Mouse (Mus musculus) skeletal muscle tissue, adult 2 months (tissue): Measurements from ENCODE around the gene Syce1l.

Experiments
- DNase-seq: peaks from one replicate; pipeline ENCODE4 v3.0.0-alpha.2; 2012; ENCODE audit warnings: low read depth, low spot score

Gene Syce1l

DNA sequence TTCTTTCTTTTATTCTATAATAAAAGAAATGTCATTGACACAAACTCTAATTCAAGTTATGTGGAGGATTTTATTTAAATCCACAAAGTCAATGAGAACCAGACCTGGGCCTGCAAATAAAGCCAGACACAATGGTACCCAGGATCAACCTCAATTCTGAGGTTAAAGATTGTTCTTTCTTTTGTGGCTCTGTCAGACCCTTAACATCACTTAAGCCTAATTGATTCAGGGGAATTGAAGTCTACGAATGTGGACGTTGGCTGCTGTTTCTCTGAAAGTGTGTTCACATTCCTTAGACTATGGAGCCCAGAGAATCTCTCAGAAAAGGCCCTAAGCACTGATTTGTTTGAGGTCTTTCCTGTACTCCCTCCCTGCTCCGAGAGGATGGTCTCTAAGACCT, 30.3 kb downstream of the Syce1l start:
- no peak for DNase-seq

DNA sequence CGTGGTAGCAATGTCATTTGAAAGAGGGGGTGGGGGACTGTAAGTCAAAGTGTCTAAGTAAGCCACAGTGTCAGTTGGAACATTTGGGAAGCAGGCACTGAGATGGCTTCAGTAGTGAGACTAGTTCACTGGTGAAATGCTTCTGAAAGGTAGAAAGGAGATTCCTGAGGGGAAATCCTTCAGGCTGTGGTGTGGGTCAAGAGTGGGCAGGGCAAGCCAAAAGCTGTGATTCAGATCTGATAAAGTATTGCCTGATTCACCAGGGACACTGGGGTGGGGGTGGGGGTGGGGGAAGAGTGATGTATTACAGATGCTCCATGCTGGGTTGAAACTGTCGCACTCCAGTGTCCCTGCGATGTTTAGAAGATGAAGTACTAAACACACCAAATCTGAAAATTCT, 31.6 kb downstream of the Syce1l start:
- no peak for DNase-seq

DNA sequence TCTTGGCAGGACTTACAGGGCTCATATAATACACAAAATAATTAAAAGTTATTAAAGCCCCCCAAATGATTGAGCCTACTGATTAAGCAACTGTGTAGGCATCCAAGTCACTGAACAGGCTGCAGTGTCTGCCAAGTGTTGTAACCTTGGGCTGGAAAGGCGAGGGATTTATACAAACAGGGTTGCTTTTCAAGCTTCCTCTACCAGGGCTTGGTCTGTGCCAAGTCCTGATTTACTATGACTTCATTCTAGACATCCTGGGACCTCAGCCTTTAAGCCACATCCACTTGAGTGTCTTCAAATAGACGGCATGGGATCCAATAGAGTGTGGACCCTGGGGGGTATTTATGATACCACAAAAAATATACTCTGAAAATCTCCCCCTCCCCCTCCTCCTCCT, 32.3 kb downstream of the Syce1l start:
- no peak for DNase-seq

DNA sequence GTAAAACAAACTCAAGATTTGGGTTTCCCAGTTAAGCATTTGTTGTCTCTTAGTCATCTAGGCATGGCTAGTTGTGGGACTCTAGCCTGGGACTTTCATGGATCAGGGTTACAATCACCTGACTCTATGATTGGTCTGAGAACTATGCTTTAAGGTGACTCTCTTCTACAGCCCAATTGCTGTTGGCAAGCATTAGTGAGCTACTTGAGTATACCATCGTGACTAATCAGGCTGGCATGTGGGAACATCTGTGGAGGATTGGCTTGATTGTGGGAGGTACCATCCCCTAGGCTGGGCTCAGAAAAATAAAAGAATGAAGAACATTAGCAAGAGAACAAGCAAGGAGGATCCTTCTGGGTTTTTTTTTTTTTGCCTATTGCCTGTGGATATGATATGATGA, 33.8 kb downstream of the Syce1l start:
- no peak for DNase-seq

DNA sequence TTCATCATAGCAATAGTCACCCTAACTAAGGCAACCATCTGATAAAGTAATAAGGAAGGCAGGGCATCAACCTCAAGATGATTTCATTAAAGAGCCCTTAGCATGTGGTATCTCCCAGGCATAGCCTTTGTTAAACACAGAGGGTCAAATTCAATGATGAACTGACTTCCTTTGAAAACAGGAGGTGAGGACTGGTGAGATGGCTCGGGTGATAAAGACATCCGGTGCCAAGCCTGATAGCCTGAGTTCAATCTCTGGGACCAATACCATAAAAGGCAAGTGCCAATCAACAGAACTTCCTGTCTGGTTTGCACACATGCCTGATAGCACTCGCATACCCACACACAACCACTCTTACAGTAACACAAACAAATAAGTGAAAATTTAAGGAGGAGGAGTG, 36.3 kb downstream of the Syce1l start:
- DNase-seq: no peak

DNA sequence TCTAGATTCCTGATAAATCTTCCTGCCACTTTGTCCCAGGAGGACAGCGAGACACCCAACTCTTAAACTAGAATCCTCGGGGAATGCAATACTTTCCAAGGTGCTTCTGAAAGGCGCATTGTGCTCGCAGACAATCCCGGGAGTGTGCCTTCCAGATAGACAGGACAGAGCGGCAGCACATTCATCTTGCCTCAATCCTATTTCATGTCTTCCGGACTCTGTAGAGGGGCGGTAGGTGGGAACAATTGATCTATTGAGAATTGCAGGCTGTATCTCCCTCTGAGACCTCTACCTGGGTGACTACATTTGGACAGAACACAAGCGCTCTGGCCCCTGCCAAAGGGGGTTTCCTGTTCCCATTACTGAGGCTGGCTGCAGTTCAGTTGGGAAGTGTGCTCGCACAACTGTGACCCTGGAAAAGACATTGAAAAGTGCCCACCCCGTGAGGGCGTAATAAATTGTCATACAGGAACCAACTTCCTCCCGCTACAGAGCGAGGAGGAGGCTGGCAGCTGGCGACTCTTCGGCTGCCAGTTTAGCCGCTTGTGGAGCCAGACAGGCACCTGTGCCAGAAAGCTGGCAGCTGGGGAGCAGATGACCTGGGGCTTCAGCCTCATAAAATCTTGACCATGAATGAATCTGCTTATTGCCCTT, 45.0 kb downstream of the Syce1l start:
- DNase-seq: no peak

DNA sequence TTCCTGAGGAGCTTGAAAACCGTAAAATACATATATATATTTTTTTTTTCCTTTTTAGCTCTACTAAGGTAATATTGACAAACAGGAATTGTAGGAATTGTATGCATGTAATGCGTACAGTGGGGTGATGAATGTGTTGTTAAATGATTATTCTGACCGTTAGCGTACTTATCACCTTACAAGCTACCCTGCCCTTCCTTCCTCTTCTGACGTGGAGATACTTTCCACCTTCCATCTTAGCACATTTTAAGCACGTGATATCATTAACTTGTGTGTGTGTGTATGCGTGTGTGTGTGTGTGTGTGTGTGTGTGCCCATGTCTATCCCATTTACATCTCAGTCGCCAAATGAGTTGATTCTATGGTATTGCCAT, 45.5 kb downstream of the Syce1l start:
- DNase-seq: no peak

DNA sequence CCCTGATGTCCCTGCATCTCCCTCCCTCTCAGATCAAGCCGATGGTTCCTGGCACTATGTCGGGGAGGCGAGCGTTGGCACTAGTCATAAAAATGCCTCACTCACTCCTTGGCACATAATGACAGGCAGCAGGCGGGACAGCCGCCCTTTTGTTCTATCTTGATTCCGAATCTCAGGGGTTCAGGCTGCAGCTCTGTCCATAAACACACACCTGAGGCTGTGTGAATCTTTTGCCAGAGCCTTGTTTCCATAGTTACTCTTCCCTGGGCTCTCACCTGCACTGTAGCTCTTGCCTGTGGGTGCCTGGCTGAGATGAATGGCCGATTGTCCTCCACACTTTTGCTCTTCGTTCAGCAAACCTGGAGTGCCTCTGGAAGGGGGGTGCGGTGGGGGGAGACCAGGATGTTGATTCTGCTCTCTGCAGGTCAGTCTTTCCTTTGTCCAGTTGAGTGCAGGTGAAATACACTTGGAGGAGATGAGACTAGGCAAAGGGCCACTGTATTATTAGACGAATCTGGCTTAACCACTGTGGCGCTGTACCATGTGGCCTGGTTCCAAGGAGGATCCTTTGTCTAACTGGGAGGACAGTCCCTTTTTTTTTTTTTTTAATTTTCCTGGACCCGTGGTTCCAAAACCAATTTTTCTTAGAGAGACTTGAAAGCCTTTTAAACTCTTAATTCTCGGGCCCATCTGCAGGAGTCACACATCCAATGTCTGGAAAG, 48.8 kb downstream of the Syce1l start:
- DNase-seq: no peak

DNA sequence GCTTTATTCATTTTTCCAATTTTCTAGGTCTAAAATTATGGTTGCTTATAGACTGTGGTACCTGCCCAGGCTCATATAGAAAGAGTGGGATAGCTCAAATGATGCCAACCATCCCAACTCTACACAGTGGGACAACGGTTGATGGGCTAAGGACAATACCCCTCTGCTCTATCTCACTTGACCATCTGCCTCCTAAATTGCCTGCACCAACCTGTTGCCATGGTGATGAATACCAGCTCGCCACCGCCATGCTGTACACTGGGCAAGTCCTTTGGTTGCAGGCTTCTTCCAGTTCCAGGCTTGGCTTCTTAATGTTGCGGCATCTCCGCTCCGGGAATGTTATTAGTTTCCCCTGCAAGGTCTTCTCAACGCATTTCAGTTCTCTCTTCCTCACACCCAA, 62.0 kb downstream of the Syce1l start:
- DNase-seq: no peak
